Mouse (Mus musculus) midbrain, embryonic 15.5 days (tissue): ENCODE measurements around the gene Wdfy1. TPM values are rescaled to one million over a fixed set of nuclear protein-coding genes. Genes with fewer than 3 reads are reported as not detected.
A peak's percentile ranks its signal among the peaks of the same experiment; 100 is the strongest.

ENCODE experiments used
- ATAC-seq: fragments of 200-750 bp; cut with Nextera tagmentation; replicated peaks from 2 replicates; pipeline ENCODE4 v1.8.0; 2017; ENCODE audit warnings: moderate TSS enrichment
- H3K27ac ChIP-seq: fragments of 300-500 bp; sonication (generic); 2 replicates; pipeline ENCODE4 v1.5.1; 2015; ENCODE audit warnings: mild to moderate bottlenecking, inconsistent platforms
- H3K27me3 ChIP-seq: fragments of 300-500 bp; sonication (generic); replicated peaks from 2 replicates; pipeline ENCODE4 v1.6.1; 2015; ENCODE audit warnings: inconsistent platforms
- H3K36me3 ChIP-seq: fragments of 300-500 bp; sonication (generic); replicated peaks from 2 replicates; pipeline ENCODE4 v1.6.1; 2015; ENCODE audit warnings: inconsistent platforms
- H3K4me1 ChIP-seq: fragments of 300-500 bp; sonication (generic); 2 replicates; pipeline ENCODE4 v1.6.1; 2015; ENCODE audit warnings: inconsistent platforms
- H3K4me2 ChIP-seq: fragments of 300-500 bp; sonication (generic); 2 replicates; pipeline ENCODE4 v1.6.1; 2015; ENCODE audit warnings: inconsistent platforms, mild to moderate bottlenecking, moderate library complexity
- H3K4me3 ChIP-seq: fragments of 300-500 bp; sonication (generic); 2 replicates; pipeline ENCODE4 v1.5.1; 2015; ENCODE audit warnings: mild to moderate bottlenecking, inconsistent platforms
- H3K9ac ChIP-seq: fragments of 300-500 bp; sonication (generic); 2 replicates; pipeline ENCODE4 v1.6.1; 2015; ENCODE audit warnings: mild to moderate bottlenecking, inconsistent platforms
- H3K9me3 ChIP-seq: fragments of 300-500 bp; sonication (generic); 2 replicates; pipeline ENCODE4 v1.6.1; 2016; ENCODE audit warnings: inconsistent platforms
- WGBS: fragments of 180-500 bp; shearing (Covaris S2); methylation state at CpG from one replicate; pipeline ENCODE4 v1.1.7; 2015; ENCODE audit warnings: mixed read lengths; 5-methylcytosine and 5-hydroxymethylcytosine counted together
- polyA plus RNA-seq: library from polyadenylated mRNA; unstranded; fragments of >200 nt; fragmentation: Nextera tagmentation; extraction: Ambion mirVana; gene quantifications from 2 replicates; pipeline ENCODE4 v1.2.1, GENCODE M21; 2015

The Wdfy1 gene
- polyA plus RNA-seq: 153 TPM in 2 replicates

- under 1% methylated on average over 38 of the region's 38 CpGs for WGBS
- Histone ChIP-seq H3K4me3 (peak within 1 kb of the TSS; percentile 93), H3K27me3 (no peaks in the 10 kb centered on the region), H3K4me1 (peaks cover 14% of the 10 kb centered on the region), H3K9me3 (no peaks in the 10 kb centered on the region), H3K9ac (peak within 1 kb of the TSS; percentile 97), H3K4me2 (peak within 1 kb of the TSS; percentile 59), H3K36me3 (peaks cover 10% of the 10 kb centered on the region), H3K27ac (peak within 1 kb of the TSS; percentile 92)
- ATAC-seq: peak; percentile 100
These were observed at the start of gene Wdfy1, which contains the start of gene Mrpl44 for GRCm38 (mm10) chr1:79775927-79776458. Gene Wdfy1 (minus strand): TSS chr1:79776143. Gene Mrpl44 (plus strand): TSS chr1:79776018.

DNA sequence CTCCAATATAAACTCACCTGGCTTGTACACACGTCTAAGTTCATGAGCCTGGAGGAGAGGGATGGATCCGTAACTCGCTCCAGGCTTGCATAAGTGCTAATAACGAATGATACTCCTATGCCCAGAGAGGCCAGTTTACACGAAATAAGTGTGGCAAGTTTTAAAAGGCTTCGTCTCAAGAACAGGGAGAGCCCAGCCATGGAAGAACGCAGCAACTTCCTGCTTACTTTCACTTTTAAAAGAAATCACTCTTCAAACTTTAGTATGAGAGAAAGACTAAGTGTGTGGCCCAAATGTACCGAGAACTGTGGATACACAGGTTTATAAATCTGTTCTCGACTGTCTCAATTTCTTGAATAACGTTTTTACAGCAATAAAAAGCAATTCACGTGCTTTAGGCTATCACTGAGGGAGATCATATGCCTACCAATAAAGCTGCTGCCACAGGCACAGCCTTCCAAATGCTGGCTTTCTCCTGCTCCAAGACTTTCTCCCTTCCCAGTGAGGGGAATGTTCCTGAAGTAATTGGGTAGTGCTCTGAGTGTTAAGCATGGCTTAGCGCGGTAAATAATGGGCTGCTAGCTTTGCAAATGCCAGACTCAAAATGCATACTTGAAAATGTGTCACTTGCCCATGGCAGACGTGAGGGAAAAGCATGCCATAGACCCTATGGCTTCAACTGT is 48.1 kb upstream of the Wdfy1 start:
- no peak overlapping the region for H3K4me3 ChIP-seq
- no peak overlapping the region for H3K4me2 ChIP-seq
- no peak for ATAC-seq
- H3K27me3 ChIP-seq: no peaks in the 10 kb centered on the region
- H3K9ac ChIP-seq: no peak overlapping the region
- no peaks in the 10 kb centered on the region for H3K9me3 ChIP-seq
- H3K4me1 ChIP-seq: peaks cover 4% of the 10 kb centered on the region; the same call in 1 of the 2 replicates
- WGBS: 77% methylated on average over 14 of the region's 14 CpGs
- no peaks in the 10 kb centered on the region; the same call in 1 of the 2 replicates for H3K36me3 ChIP-seq
- H3K27ac ChIP-seq: no peak overlapping the region

- Histone ChIP-seq H3K9ac (no peak overlapping the region), H3K9me3 (no peaks in the 10 kb centered on the region), H3K4me1 (peaks cover 4% of the 10 kb centered on the region; the same call in 1 of the 2 replicates), H3K27ac (no peak overlapping the region), H3K4me2 (no peak overlapping the region), H3K36me3 (no peaks in the 10 kb centered on the region; the same call in 1 of the 2 replicates), H3K4me3 (no peak overlapping the region), H3K27me3 (no peaks in the 10 kb centered on the region)
- ATAC-seq: no peak
- 80% methylated on average over 13 of the region's 13 CpGs for WGBS
These were observed 47.0 kb upstream of the Wdfy1 start for GRCm38 (mm10) chr1:79822806-79823525.

GRCm38 (mm10) chr1:79819296-79819879 is 43.4 kb upstream of the Wdfy1 start:
- no peak overlapping the region for H3K9ac ChIP-seq
- no peak overlapping the region for H3K4me3 ChIP-seq
- H3K36me3 ChIP-seq: no peaks in the 10 kb centered on the region; the same call in 1 of the 2 replicates
- H3K4me2 ChIP-seq: no peak overlapping the region
- ATAC-seq: no peak
- H3K27ac ChIP-seq: no peak overlapping the region
- no peaks in the 10 kb centered on the region for H3K9me3 ChIP-seq
- 96% methylated on average over 11 of the region's 11 CpGs for WGBS
- H3K27me3 ChIP-seq: no peaks in the 10 kb centered on the region
- H3K4me1 ChIP-seq: no peaks in the 10 kb centered on the region

- ATAC-seq: no peak
- Histone ChIP-seq H3K4me3 (no peak overlapping the region), H3K4me2 (no peak overlapping the region), H3K9me3 (no peaks in the 10 kb centered on the region), H3K27me3 (no peaks in the 10 kb centered on the region), H3K4me1 (no peaks in the 10 kb centered on the region), H3K9ac (no peak overlapping the region), H3K27ac (no peak overlapping the region), H3K36me3 (no peaks in the 10 kb centered on the region)
- 94% methylated on average over 3 of the region's 3 CpGs for WGBS
These were observed 39.5 kb upstream of the Wdfy1 start for GRCm38 (mm10) chr1:79815446-79815845.

- WGBS: 78% methylated on average over 3 of the region's 3 CpGs
- no peak overlapping the region for H3K4me2 ChIP-seq
- ATAC-seq: no peak
- H3K27me3 ChIP-seq: no peaks in the 10 kb centered on the region
- H3K9ac ChIP-seq: no peak overlapping the region
- H3K36me3 ChIP-seq: no peaks in the 10 kb centered on the region
- no peak overlapping the region for H3K27ac ChIP-seq
- H3K9me3 ChIP-seq: no peaks in the 10 kb centered on the region
- no peak overlapping the region for H3K4me3 ChIP-seq
- no peaks in the 10 kb centered on the region for H3K4me1 ChIP-seq
These were observed 33.5 kb upstream of the Wdfy1 start for GRCm38 (mm10) chr1:79809447-79809846.

GRCm38 (mm10) chr1:79806865-79807264 is 30.9 kb upstream of the Wdfy1 start:
- H3K9ac ChIP-seq: no peak overlapping the region
- no peaks in the 10 kb centered on the region for H3K36me3 ChIP-seq
- H3K27ac ChIP-seq: no peak overlapping the region
- 75% methylated on average over 5 of the region's 5 CpGs for WGBS
- no peak; the same call in 1 of the 2 replicates for ATAC-seq
- no peaks in the 10 kb centered on the region for H3K4me1 ChIP-seq
- H3K27me3 ChIP-seq: no peaks in the 10 kb centered on the region
- H3K4me3 ChIP-seq: no peak overlapping the region
- no peak overlapping the region for H3K4me2 ChIP-seq
- H3K9me3 ChIP-seq: no peaks in the 10 kb centered on the region

DNA sequence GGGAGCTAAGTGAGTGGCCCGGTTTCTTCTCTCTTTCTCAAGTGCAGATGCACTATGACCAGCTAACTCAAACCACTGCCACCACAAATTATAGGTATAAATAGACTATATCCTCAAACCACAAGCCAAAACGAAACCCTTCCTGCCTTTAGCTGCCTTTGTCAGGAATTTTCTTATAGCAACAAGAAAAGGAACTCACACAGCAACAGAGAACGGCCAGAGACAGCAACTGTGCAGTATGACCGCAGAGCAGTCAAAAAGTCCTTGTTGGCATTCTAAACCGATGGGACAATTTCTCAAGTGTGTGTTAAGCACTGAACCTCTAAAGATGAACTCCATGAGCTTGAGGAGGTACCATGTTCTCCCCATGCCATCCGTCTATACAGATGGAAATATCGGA is 27.7 kb upstream of the Wdfy1 start:
- ATAC-seq: no peak
- no peak overlapping the region for H3K27ac ChIP-seq
- H3K9me3 ChIP-seq: no peaks in the 10 kb centered on the region
- WGBS: 86% methylated on average over 7 of the region's 7 CpGs
- no peaks in the 10 kb centered on the region for H3K27me3 ChIP-seq
- H3K4me2 ChIP-seq: no peak overlapping the region
- H3K4me3 ChIP-seq: no peak overlapping the region
- no peak overlapping the region for H3K9ac ChIP-seq
- H3K4me1 ChIP-seq: no peaks in the 10 kb centered on the region
- H3K36me3 ChIP-seq: no peaks in the 10 kb centered on the region

GRCm38 (mm10) chr1:79802858-79803427 is 27.0 kb upstream of the Wdfy1 start:
- no peak overlapping the region for H3K27ac ChIP-seq
- no peak for ATAC-seq
- no peaks in the 10 kb centered on the region for H3K4me1 ChIP-seq
- H3K9ac ChIP-seq: no peak overlapping the region
- H3K9me3 ChIP-seq: no peaks in the 10 kb centered on the region
- no peak overlapping the region for H3K4me3 ChIP-seq
- no peaks in the 10 kb centered on the region for H3K36me3 ChIP-seq
- H3K4me2 ChIP-seq: no peak overlapping the region
- H3K27me3 ChIP-seq: no peaks in the 10 kb centered on the region
- 70% methylated on average over 11 of the region's 11 CpGs for WGBS

GRCm38 (mm10) chr1:79797084-79797483 is 21.1 kb upstream of the Wdfy1 start:
- Histone ChIP-seq H3K27me3 (no peaks in the 10 kb centered on the region), H3K9ac (no peak overlapping the region), H3K27ac (no peak overlapping the region), H3K36me3 (no peaks in the 10 kb centered on the region), H3K4me2 (no peak overlapping the region), H3K4me1 (no peaks in the 10 kb centered on the region), H3K9me3 (no peaks in the 10 kb centered on the region), H3K4me3 (no peak overlapping the region)
- 80% methylated on average over 3 of the region's 3 CpGs for WGBS
- no peak for ATAC-seq

DNA sequence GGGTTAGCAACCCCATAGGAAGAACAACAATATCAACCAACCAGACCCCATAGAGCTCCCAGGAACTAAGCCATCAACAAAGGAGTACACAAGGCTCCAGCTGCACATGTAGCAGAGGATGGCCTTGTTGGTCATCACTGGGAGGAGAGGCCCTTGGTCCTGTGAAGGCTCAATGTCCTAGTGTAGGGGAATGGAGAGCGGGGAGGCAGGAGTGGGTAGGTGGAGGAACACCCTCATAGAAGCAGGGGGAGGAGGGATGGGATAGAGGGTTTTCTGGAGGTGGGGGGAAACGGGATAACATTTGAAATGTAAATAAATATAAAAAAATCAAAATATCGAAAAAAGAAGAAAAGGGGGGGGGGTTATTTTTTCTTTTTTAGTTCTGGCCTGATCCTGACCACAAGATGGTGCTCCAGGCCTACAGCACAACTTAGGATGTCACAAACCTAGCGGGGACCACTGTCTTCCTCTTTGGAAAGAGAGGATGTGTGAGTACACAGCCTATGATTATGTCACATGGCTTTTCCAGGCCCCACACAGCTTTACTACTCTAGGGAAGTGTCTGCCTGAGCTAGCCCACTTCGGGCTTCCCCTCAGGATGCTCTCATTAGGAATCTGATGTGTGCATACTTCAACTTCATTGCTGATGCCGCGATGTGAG is 10.5 kb upstream of the Wdfy1 start:
- Histone ChIP-seq H3K4me1 (no peaks in the 10 kb centered on the region), H3K36me3 (peaks cover 17% of the 10 kb centered on the region), H3K27me3 (no peaks in the 10 kb centered on the region), H3K4me3 (no peak overlapping the region), H3K9me3 (no peaks in the 10 kb centered on the region), H3K4me2 (no peak overlapping the region), H3K27ac (no peak overlapping the region), H3K9ac (no peak overlapping the region)
- 69% methylated on average over 7 of the region's 7 CpGs for WGBS
- peak; percentile 89 for ATAC-seq
